Mouse (Mus musculus): ENCODE results near the gene Wwc2. TPM values are rescaled to one million over a fixed set of nuclear protein-coding genes. Genes with fewer than 3 reads are reported as not detected.

Wwc2 gene
- polyA plus RNA-seq, 1 experiment = 8.7 TPM

GRCm38 (mm10) chr8:47820914-47821772, 169.6 kb downstream of the Wwc2 start:
- no peak overlapping the region for H3K27ac ChIP-seq (ENCODE audit: insufficient read depth, low read depth, low read length)
- no peak for TF ChIP-seq CTCF (IDR thresholded peaks at IDR 0.05; ENCODE audit: low read depth, low read length)
- no peak for TF ChIP-seq POLR2A (IDR thresholded peaks at IDR 0.05; ENCODE audit: borderline replicate concordance, low read depth, low read length)
- no peaks in the 10 kb centered on the region for H3K4me1 ChIP-seq (ENCODE audit: control insufficient read depth, insufficient read depth, low read length)
- no peak overlapping the region for H3K4me3 ChIP-seq (ENCODE audit: insufficient read depth, low read length)

- TF ChIP-seq POLR2A (IDR thresholded peaks at IDR 0.05; ENCODE audit: borderline replicate concordance, low read depth, low read length) (no peak), CTCF (IDR thresholded peaks at IDR 0.05; ENCODE audit: low read depth, low read length) (no peak)
- H3K4me1 ChIP-seq (ENCODE audit: control insufficient read depth, insufficient read depth, low read length) = no peaks in the 10 kb centered on the region
- H3K4me3 ChIP-seq (ENCODE audit: insufficient read depth, low read length) = no peak overlapping the region
- no peak overlapping the region for H3K27ac ChIP-seq (ENCODE audit: insufficient read depth, low read depth, low read length)
Measured at GRCm38 (mm10) chr8:47819034-47819433, 171.7 kb downstream of the Wwc2 start.

GRCm38 (mm10) chr8:47811221-47811620, 179.5 kb downstream of the Wwc2 start:
- H3K4me3 ChIP-seq (ENCODE audit: insufficient read depth, low read length) = no peak overlapping the region
- TF ChIP-seq CTCF (IDR thresholded peaks at IDR 0.05; ENCODE audit: low read depth, low read length) (no peak), POLR2A (IDR thresholded peaks at IDR 0.05; ENCODE audit: borderline replicate concordance, low read depth, low read length) (no peak)
- no peak overlapping the region for H3K27ac ChIP-seq (ENCODE audit: insufficient read depth, low read depth, low read length)
- no peaks in the 10 kb centered on the region for H3K4me1 ChIP-seq (ENCODE audit: control insufficient read depth, insufficient read depth, low read length)

- no peak for TF ChIP-seq CTCF (IDR thresholded peaks at IDR 0.05; ENCODE audit: low read depth, low read length)
- no peak overlapping the region for H3K4me3 ChIP-seq (ENCODE audit: insufficient read depth, low read length)
- H3K27ac ChIP-seq (ENCODE audit: insufficient read depth, low read depth, low read length) = no peak overlapping the region
- no peaks in the 10 kb centered on the region for H3K4me1 ChIP-seq (ENCODE audit: control insufficient read depth, insufficient read depth, low read length)
Measured at GRCm38 (mm10) chr8:47810666-47811015, 180.1 kb downstream of the Wwc2 start.

- Histone ChIP-seq H3K27ac (ENCODE audit: insufficient read depth, low read depth, low read length) (no peak overlapping the region), H3K4me3 (ENCODE audit: insufficient read depth, low read length) (no peak overlapping the region), H3K4me1 (ENCODE audit: control insufficient read depth, insufficient read depth, low read length) (no peaks in the 10 kb centered on the region)
- TF ChIP-seq CTCF (IDR thresholded peaks at IDR 0.05; ENCODE audit: low read depth, low read length) = no peak
- TF ChIP-seq POLR2A (IDR thresholded peaks at IDR 0.05; ENCODE audit: borderline replicate concordance, low read depth, low read length) = no peak
Measured at GRCm38 (mm10) chr8:47809970-47810665, 180.6 kb downstream of the Wwc2 start.

- H3K27ac ChIP-seq (ENCODE audit: insufficient read depth, low read depth, low read length) = no peak overlapping the region
- no peaks in the 10 kb centered on the region for H3K4me1 ChIP-seq (ENCODE audit: control insufficient read depth, insufficient read depth, low read length)
- TF ChIP-seq CTCF (IDR thresholded peaks at IDR 0.05; ENCODE audit: low read depth, low read length) = no peak
- TF ChIP-seq POLR2A (IDR thresholded peaks at IDR 0.05; ENCODE audit: borderline replicate concordance, low read depth, low read length) = no peak
- H3K4me3 ChIP-seq (ENCODE audit: insufficient read depth, low read length) = no peak overlapping the region
Measured at GRCm38 (mm10) chr8:47804262-47804661, 186.5 kb downstream of the Wwc2 start.

GRCm38 (mm10) chr8:47802349-47802748, 188.4 kb downstream of the Wwc2 start:
- H3K4me3 ChIP-seq (ENCODE audit: insufficient read depth, low read length) = no peak overlapping the region
- no peaks in the 10 kb centered on the region for H3K4me1 ChIP-seq (ENCODE audit: control insufficient read depth, insufficient read depth, low read length)
- H3K27ac ChIP-seq (ENCODE audit: insufficient read depth, low read depth, low read length) = no peak overlapping the region
- no peak for TF ChIP-seq POLR2A (IDR thresholded peaks at IDR 0.05; ENCODE audit: borderline replicate concordance, low read depth, low read length)
- no peak for TF ChIP-seq CTCF (IDR thresholded peaks at IDR 0.05; ENCODE audit: low read depth, low read length)

- no peaks in the 10 kb centered on the region for H3K4me1 ChIP-seq (ENCODE audit: control insufficient read depth, insufficient read depth, low read length)
- no peak overlapping the region for H3K4me3 ChIP-seq (ENCODE audit: insufficient read depth, low read length)
- TF ChIP-seq POLR2A (IDR thresholded peaks at IDR 0.05; ENCODE audit: borderline replicate concordance, low read depth, low read length) (no peak), CTCF (IDR thresholded peaks at IDR 0.05; ENCODE audit: low read depth, low read length) (no peak)
- no peak overlapping the region for H3K27ac ChIP-seq (ENCODE audit: insufficient read depth, low read depth, low read length)
Measured at GRCm38 (mm10) chr8:47799438-47799837, 191.3 kb downstream of the Wwc2 start.

GRCm38 (mm10) chr8:47791986-47792385, 198.7 kb downstream of the Wwc2 start:
- TF ChIP-seq POLR2A (IDR thresholded peaks at IDR 0.05; ENCODE audit: borderline replicate concordance, low read depth, low read length) (no peak), CTCF (IDR thresholded peaks at IDR 0.05; ENCODE audit: low read depth, low read length) (no peak)
- no peaks in the 10 kb centered on the region for H3K4me1 ChIP-seq (ENCODE audit: control insufficient read depth, insufficient read depth, low read length)
- H3K27ac ChIP-seq (ENCODE audit: insufficient read depth, low read depth, low read length) = no peak overlapping the region
- H3K4me3 ChIP-seq (ENCODE audit: insufficient read depth, low read length) = no peak overlapping the region

GRCm38 (mm10) chr8:47787705-47788104, 203.0 kb downstream of the Wwc2 start:
- Histone ChIP-seq H3K4me3 (ENCODE audit: insufficient read depth, low read length) (no peak overlapping the region), H3K27ac (ENCODE audit: insufficient read depth, low read depth, low read length) (no peak overlapping the region), H3K4me1 (ENCODE audit: control insufficient read depth, insufficient read depth, low read length) (no peaks in the 10 kb centered on the region)
- no peak for TF ChIP-seq CTCF (IDR thresholded peaks at IDR 0.05; ENCODE audit: low read depth, low read length)
- no peak for TF ChIP-seq POLR2A (IDR thresholded peaks at IDR 0.05; ENCODE audit: borderline replicate concordance, low read depth, low read length)
